Mouse (Mus musculus) cerebellum, adult 11 months (tissue): ENCODE results near the gene BC052040.

Source experiments
- DNase-seq: peaks from one replicate; pipeline ENCODE4 v3.0.0; 2022

Gene BC052040

GRCm38 (mm10) chr2:115717980-115718379 lies 136.5 kb downstream of the BC052040 start:
- DNase-seq = no peak

DNA sequence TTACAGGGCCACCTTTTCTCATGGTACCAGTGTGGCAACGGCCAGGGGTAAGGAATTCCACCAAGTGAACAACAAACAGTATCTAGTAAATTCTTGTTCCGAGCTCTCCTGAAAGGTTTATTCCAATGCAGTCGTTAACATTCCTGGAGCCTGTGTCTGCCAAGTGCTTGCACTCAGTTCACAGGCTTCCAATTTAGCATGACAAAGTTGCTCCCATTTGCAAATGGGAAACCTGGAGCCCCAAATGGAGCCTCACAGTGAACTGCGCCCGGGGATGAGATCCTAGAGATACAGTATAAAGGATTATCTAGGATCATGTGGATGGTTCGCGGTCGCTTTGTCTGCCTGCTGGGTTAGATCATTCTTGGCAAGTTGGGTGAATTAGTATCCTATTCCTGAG lies 141.9 kb downstream of the BC052040 start:
- DNase-seq = no peak

- DNase-seq = no peak
Observed at GRCm38 (mm10) chr2:115724216-115724615, 142.7 kb downstream of the BC052040 start.

DNA sequence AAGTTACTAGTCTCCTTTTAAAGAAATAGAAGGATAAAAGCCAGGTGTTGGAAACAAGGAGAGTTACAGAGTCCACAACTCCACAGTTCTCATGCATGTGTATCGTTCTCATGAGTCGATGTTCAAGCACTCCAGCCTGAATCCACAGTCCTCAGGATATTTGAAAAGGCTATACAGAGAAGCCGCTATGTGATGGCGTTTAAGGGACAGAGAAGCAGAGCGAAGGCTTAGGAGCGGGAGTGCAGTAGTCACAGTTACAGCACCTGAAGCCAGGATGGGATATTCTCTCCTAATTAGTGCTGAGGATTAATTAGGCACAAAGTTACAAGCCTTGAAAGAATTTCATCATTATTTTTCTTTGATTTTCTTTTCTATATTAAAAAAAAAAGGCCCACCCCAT lies 143.2 kb downstream of the BC052040 start:
- no peak for DNase-seq

- no peak for DNase-seq
Observed at GRCm38 (mm10) chr2:115725503-115725902, 144.0 kb downstream of the BC052040 start.

DNA sequence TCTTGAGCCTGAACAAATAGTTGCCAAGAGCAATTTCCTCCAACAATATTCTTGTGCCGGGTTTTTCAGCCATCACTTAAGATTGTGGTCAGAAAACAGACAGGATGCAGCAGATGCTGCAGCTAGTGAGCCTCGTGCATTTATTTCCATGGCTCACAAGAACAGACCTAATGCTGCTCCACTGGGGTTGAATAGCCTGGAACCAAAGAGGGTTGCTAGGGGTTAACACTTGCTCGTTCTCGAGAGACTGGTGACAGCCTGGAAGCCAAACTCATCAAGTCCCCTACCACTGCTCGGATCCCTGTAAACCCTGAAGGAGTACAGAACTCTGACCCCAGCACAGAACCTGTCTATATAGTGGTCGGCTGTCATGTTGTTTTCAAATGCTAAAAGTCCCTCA lies 144.4 kb downstream of the BC052040 start:
- DNase-seq = no peak

GRCm38 (mm10) chr2:115726806-115727205 lies 145.3 kb downstream of the BC052040 start:
- no peak for DNase-seq

DNA sequence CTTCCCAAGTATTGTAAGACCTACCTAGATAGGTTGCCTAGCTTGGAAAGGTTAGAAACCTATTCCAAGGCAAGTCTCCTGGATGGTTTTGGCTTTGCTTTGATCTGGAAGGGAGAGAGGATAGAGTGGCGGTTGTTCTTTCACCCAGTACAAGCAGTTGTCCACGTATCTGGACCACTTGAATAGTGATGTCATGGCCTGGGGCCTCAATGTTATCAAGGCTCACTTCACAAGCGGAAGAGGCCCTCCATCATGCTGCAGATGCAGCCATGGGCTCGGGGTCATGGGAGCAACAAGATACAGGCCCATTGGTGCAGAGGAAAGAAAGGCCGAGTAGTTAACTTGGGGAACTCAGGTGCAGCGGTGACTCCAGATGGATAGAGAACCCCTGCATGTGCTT lies 147.1 kb downstream of the BC052040 start:
- no peak for DNase-seq

DNA sequence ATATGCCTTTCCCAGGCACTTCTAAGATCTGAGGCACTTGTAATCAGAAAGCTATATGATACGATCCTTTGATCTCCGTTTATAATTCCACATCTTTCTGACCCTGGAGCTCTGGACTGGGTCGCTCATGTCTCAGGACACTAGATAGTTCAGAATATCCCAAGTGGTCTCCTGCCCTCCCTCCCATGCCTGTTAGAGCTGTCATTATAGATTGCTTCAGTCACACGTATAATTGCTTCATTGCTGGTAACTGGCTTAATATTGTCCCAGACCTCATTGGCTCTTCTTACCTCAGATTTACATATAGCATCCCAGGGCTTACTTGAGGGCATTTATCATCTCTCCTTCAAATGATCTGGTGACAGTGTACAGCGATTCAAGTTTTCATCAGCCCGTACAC lies 149.0 kb downstream of the BC052040 start:
- no peak for DNase-seq

GRCm38 (mm10) chr2:115731171-115731570 lies 149.7 kb downstream of the BC052040 start:
- DNase-seq = no peak

- no peak for DNase-seq
Observed at GRCm38 (mm10) chr2:115732572-115732971, 151.1 kb downstream of the BC052040 start.

- DNase-seq = no peak
Observed at GRCm38 (mm10) chr2:115733017-115733692, 151.6 kb downstream of the BC052040 start.

DNA sequence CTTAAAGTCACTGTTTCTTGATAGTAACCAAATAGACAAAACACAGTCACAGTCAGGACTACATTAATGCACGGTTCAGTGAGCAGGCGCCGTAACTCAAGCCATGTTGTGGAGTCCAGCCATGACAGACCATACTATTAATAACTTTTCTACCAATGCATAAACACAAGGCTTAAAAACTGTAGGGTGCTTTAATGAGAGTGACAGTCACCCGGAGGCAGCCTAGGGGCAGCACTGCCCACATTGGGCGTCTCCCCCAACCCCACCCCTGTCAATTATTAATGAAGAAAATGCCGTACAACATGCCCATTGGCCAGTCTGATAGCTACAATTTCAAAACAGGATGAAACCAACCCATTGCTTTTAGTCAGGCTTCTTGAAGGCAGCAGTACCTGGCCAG lies 153.3 kb downstream of the BC052040 start:
- no peak for DNase-seq

- DNase-seq = no peak
Observed at GRCm38 (mm10) chr2:115736416-115736815, 154.9 kb downstream of the BC052040 start.

- DNase-seq = no peak
Observed at GRCm38 (mm10) chr2:115737966-115738365, 156.4 kb downstream of the BC052040 start.

DNA sequence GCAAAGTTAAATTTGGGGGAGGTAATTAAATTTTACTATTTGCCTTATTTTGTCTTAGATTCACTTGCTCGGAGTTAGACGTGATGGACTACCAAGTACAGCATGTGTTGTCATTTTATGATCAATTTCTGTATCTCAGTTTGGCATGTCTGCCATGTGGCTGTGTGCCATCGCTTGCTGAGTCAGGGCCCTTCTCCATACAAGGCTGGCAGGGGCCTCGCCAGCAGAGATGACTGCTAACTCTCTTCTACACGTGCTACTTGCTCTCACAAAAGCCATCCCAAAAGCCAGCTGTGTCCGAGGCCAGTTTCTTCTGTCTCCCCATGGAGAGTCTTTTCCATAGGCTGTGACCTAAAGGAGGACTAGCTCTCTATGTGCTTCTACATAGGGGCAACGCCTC lies 160.5 kb downstream of the BC052040 start:
- no peak for DNase-seq

- DNase-seq = no peak
Observed at GRCm38 (mm10) chr2:115747639-115748038, 166.1 kb downstream of the BC052040 start.

- no peak for DNase-seq
Observed at GRCm38 (mm10) chr2:115751177-115751576, 169.7 kb downstream of the BC052040 start.

DNA sequence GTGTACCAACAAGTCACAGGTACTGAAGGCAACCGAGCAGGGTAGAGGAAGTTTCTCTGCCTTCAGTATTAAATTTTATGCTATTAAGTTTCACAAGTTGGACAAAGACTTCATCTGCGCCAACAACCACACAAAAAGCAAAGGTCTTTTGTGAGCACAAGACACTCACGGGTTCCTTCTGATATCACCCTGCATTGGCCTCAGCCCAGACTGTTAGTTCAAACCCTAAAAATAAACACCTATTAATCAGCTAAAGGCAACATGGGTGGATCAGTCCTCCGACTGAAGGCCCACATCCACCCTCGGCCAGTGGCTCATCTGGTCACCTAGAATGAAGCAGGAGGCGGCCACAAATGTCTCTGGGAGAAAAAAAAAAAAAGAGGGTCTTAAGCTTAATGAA lies 176.2 kb downstream of the BC052040 start:
- DNase-seq = no peak

DNA sequence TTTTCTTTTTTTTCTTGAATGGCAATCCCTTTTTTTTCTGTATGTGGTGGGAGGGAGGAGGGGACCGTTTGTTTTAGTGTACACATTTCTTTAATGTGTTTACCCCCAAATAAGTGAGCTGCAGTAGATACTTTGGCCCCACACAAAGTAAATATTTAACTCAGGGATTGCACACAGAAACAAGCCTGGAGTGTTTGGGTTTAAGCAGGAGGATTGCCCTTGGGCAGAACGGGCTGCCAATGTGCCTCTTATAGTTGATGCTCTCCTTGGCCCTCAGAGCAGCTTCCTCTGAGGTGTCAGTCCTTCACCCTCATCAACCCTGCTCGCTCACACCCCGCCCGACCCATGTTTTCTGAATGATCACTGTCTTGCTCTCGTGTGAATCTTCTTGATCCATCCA lies 177.0 kb downstream of the BC052040 start:
- no peak for DNase-seq

DNA sequence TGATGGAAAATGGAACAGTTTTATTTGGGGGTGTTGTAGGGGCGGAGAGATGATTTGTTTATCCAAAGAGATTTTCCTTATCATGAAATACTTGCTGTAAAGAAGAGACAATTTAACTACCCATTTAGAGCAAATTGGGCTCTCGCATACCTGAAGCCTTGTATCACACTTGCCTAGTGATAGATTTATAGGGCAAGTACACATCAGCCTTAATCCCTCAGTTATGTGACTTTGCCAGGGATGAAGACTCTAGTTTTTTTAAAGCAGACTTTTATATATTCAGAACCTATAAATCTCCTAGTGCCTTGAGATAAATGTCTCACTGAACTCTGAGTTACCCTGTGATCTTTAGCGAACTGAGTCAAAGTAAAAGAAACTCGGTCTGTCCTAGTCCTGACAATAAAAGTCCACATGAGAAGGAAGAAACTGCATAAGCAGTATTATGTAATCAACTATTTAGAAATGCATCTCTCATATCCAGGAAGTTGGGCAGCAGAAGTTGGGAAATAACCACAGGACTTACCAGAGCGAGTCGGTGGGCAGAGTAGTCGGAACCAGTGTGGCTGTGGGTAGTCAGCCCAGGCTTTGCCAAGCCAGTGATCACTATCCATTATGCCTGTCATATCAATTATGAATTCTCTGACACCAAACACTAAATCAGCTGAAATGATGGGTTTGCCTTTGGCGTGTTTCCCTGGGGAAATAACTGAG lies 183.2 kb downstream of the BC052040 start:
- no peak for DNase-seq

DNA sequence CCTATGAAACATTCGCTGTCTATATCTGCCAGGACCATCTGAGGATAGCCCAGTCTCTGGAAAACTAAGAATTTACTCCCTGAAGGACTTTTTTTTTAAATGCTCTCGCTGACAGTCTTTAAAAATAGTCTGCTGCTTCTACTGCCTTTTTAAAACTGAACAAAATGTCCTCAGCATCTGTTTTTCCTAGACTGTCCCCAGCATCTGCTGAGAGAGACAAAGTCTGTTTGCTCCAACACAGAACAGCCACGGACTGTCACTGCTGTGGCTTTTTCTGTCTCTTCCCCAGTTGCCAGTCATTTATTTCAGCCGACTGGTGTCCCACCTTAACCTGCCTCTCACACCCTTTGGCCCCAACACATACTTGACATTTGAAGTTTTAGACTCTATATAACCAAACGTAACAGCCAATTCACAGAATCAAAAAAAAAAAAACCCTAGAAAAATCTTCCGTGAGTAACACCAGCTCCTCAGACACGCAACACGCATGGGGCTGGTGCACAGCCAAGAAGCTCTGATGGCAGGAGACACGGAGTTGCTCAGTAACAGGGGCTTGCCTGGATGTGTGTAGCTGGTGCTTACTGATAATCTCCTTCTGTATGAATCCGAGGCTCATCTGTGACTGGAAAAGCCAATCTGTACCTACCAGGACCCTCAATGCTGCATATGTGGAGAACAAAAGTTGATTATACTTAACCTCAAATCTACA lies 188.2 kb downstream of the BC052040 start:
- no peak for DNase-seq

DNA sequence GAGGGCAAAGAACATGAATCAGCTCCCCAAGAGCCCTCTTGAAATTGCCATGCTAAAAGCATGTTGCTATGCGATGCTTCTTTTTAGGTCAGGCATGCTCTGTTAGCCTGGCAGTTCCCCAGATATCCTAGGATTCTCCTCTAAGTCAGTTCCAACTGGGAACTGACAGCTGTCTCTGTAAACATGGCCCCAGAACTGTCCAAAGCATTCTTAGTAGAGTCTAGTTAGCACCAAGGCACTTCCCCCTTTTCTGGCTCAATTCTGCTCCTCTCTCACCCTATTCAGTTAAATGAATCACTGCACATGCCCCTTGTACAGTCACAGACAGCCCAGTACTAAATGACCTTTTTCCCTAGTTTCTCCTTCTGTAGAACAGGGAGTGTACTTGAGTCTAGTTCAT lies 191.2 kb downstream of the BC052040 start:
- no peak for DNase-seq
